Mouse (Mus musculus) left cerebral cortex, postnatal 36 days (tissue): Measurements from ENCODE around the gene Scarb2. TPM values are rescaled to one million over a fixed set of nuclear protein-coding genes. Genes with fewer than 3 reads are reported as not detected.

ENCODE experiments used
- DNase-seq, 2 experiments: peaks; one replicate each; pipeline ENCODE4 v3.0.0; 2021 to 2022; ENCODE audit warnings: low spot score in 2 of 2, mixed read lengths in 1 of 2
- intact Hi-C: fragments of 180-260 bp; cut with DNase I; formaldehyde crosslinking; loops from one replicate; pipeline ENCODE4 v1.15.1; 2025
- microRNA-seq: library from miRNA; unstranded; fragments of <30 nt; microRNA quantifications from one replicate; pipeline ENCODE4 v1.2.0, GENCODE M21; 2022
- total RNA-seq, 2 experiments: library from RNA; stranded (reverse); gene quantifications; 2 replicates each; pipeline ENCODE4 v1.2.3; 2021

Gene Scarb2
- total RNA-seq, 2 experiments from 2014 or later = 80.5 to 87.8 TPM

DNA sequence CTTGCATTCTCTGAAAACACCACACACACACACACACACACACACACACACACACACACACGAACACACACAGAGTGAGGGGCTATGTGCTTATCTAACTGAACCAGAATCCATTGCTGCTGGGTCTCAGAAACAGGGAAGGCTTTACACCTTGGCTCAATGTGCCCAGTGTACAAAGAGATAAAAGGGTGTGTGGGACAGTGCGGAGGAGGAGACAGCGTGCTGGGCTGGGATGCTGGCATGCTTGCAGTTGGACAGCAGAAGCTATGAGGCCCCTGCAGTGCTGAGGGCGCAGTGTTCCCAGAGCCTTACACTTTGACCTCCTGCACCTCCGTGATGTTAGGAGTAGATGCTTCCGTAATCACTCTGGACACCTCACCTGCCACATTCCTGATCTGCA lies 110.2 kb downstream of the Scarb2 start:
- intact Hi-C loops = no loop called here
- no peak for DNase-seq

- DNase-seq = no peak
- intact Hi-C loops = no loop called here
Observed at GRCm38 (mm10) chr5:92395764-92396163, 110.9 kb downstream of the Scarb2 start.

DNA sequence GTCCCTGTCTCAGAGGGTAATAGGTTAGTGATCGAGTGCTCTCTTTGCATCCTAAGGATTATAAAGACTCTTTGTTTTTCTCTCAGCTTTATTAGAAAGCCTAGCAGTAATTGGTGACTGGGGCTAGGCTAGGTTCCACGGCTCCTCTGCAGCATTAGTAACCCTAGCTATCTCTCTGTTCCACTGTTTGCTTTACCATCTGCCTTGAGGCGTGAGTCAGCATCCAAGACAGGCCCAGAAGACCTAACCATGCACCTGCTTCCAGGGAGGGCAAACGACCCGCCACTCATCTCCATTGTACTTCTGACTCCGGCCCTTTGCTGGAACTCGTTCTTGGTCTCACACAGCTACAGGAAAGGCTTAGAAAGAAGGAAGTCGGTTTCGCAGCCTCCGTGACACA lies 112.8 kb downstream of the Scarb2 start:
- intact Hi-C loops = no loop called here
- no peak for DNase-seq

DNA sequence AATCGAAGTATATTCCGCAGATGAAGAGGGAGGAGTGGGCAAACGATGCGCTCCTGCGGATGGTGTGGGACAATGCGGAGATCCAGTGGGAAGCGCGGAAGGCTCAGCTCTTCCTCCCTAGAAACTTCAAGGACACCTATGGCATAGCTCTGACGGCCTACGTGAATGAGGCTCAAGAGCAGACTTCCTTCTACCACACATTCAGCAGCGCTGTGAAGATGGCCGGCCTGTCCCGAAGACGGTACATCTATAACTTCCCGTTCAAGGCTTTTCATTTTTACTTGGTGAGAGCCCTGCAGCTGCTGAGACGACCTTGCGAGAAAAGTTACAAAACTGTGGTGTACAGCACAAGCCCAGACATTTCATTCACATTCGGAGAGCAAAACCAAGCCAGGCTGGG lies 114.1 kb downstream of the Scarb2 start:
- intact Hi-C loops = no loop called here
- DNase-seq = no peak

Small RNA genes within 50 kb of the gene (microRNA-seq; reads per million reads assigned to microRNA genes)
- gene Mir6415 = not detected

Other genes starting within 250 kb of the Scarb2 start
- 10 to 100 TPM; 39.2 to 39.9 TPM for gene Naaa, start 228.7 kb downstream of the Scarb2 start, total RNA-seq
- gene Sdad1, start 196.4 kb downstream of the Scarb2 start, total RNA-seq = 10 to 100 TPM; 15.5 to 25.1 TPM
- gene Cxcl9, start 178.8 kb downstream of the Scarb2 start, total RNA-seq = not detected
- gene Art3, start 175.0 kb downstream of the Scarb2 start, total RNA-seq = 1 to 10 TPM; 3.6 to 5.9 TPM
- gene Cxcl10, start 157.9 kb downstream of the Scarb2 start, total RNA-seq = under 1 TPM in 1 of 2 experiments, not detected in 1; 0.49 TPM
- gene Nup54, start 71.6 kb downstream of the Scarb2 start, total RNA-seq = 10 to 100 TPM; 25.3 to 28.5 TPM
- gene Fam47e, start 48.2 kb upstream of the Scarb2 start, total RNA-seq = under 1 TPM in 1 of 2 experiments, not detected in 1; 0.32 TPM
- 1 to 10 TPM in 1 of 2 experiments, under 1 TPM in 1; 0.72 to 1.1 TPM for gene Stbd1, start 96.2 kb upstream of the Scarb2 start, total RNA-seq
- under 1 TPM; 0.30 to 0.39 TPM for gene Ccdc158, start 168.4 kb upstream of the Scarb2 start, total RNA-seq
- 1 to 10 TPM; 3.3 to 3.4 TPM for gene Shroom3, start 176.6 kb upstream of the Scarb2 start, total RNA-seq